Mouse (Mus musculus) hematopoietic stem cell, adult 5-6 weeks (primary cell): ENCODE results near the gene Tas2r116. TPM values are rescaled to one million over a fixed set of nuclear protein-coding genes. Genes with fewer than 3 reads are reported as not detected.

Experiments used
- ATAC-seq, 2 experiments: fragments of 125-278 bp in 1 of 2; replicated peaks in 1 of 2; 2 replicates each; pipeline ENCODE4 v1.8.0; 2016 to 2017; ENCODE audit warnings: inconsistent platforms in 2 of 2, mild to moderate bottlenecking in 2 of 2, moderate number of reproducible peaks in 2 of 2, low read depth in 1 of 2, moderate TSS enrichment in 1 of 2; ENCODE audit not compliant: low FRiP score in 2 of 2, poor library complexity in 2 of 2, severe bottlenecking in 2 of 2, insufficient read depth in 1 of 2, low TSS enrichment in 1 of 2
- total RNA-seq: library from RNA; stranded (forward); fragments of 172-1452, 232-1000 nt; gene quantifications from 2 replicates; pipeline ENCODE4 v1.2.3, GENCODE M21; 2017

Gene Tas2r116
- total RNA-seq = not detected in 2 replicates

- ATAC-seq = no peak
Measured at GRCm38 (mm10) chr6:132855138-132855537, at the start of gene Tas2r116. Gene Tas2r116, plus strand, starts transcription at chr6:132855438.

- no peak for ATAC-seq
Measured at GRCm38 (mm10) chr6:132846842-132847241, 8.4 kb upstream of the Tas2r116 start, which contains the start of gene Tas2r123. Gene Tas2r123, plus strand, starts transcription at chr6:132847142.

- ATAC-seq = no peak
Measured at GRCm38 (mm10) chr6:132867708-132868107, 12.5 kb downstream of the Tas2r116 start, which contains the start of gene Tas2r110. Gene Tas2r110, plus strand, starts transcription at chr6:132868008.

- ATAC-seq = no peak
Measured at GRCm38 (mm10) chr6:132892711-132893110, 37.5 kb downstream of the Tas2r116 start, which contains the start of gene Tas2r113. Gene Tas2r113, plus strand, starts transcription at chr6:132893011.

Other genes with a start within 250 kb of the Tas2r116 start
- gene A630073D07Rik, start 203.9 kb upstream of the Tas2r116 start, total RNA-seq = not detected in 2 replicates
- gene Tas2r120, start 198.5 kb upstream of the Tas2r116 start, total RNA-seq = not detected in 2 replicates
- not detected in 2 replicates for gene Tas2r121, start 154.4 kb upstream of the Tas2r116 start, total RNA-seq
- not detected in 2 replicates for gene Tas2r122, start 143.5 kb upstream of the Tas2r116 start, total RNA-seq
- not detected in 2 replicates for gene Tas2r115, start 117.4 kb upstream of the Tas2r116 start, total RNA-seq
- gene Tas2r124, start 100.7 kb upstream of the Tas2r116 start, total RNA-seq = not detected in 2 replicates
- gene Tas2r102, start 93.3 kb upstream of the Tas2r116 start, total RNA-seq = not detected in 2 replicates
- gene Tas2r136, start 77.3 kb upstream of the Tas2r116 start, total RNA-seq = not detected in 2 replicates
- not detected in 2 replicates for gene Tas2r117, start 52.6 kb upstream of the Tas2r116 start, total RNA-seq
- gene Tas2r123, start 8.3 kb upstream of the Tas2r116 start, total RNA-seq = not detected in 2 replicates
- gene Tas2r110, start 12.6 kb downstream of the Tas2r116 start, total RNA-seq = not detected in 2 replicates
- not detected in 2 replicates for gene Tas2r113, start 37.6 kb downstream of the Tas2r116 start, total RNA-seq
- gene Tas2r125, start 54.2 kb downstream of the Tas2r116 start, total RNA-seq = not detected in 2 replicates
- gene Tas2r129, start 95.7 kb downstream of the Tas2r116 start, total RNA-seq = not detected in 2 replicates
- gene Tas2r131, start 102.5 kb downstream of the Tas2r116 start, total RNA-seq = not detected in 2 replicates
- gene Tas2r109, start 125.5 kb downstream of the Tas2r116 start, total RNA-seq = not detected in 2 replicates
- not detected in 2 replicates for gene Tas2r103, start 181.7 kb downstream of the Tas2r116 start, total RNA-seq
- not detected in 2 replicates for gene Tas2r140, start 200.4 kb downstream of the Tas2r116 start, total RNA-seq
- 119 and 149 TPM in 2 replicates for gene Smim10l1, start 249.5 kb downstream of the Tas2r116 start, total RNA-seq